ENCODE assay signal across 8 mouse cellular contexts in the genomic region with DNA sequence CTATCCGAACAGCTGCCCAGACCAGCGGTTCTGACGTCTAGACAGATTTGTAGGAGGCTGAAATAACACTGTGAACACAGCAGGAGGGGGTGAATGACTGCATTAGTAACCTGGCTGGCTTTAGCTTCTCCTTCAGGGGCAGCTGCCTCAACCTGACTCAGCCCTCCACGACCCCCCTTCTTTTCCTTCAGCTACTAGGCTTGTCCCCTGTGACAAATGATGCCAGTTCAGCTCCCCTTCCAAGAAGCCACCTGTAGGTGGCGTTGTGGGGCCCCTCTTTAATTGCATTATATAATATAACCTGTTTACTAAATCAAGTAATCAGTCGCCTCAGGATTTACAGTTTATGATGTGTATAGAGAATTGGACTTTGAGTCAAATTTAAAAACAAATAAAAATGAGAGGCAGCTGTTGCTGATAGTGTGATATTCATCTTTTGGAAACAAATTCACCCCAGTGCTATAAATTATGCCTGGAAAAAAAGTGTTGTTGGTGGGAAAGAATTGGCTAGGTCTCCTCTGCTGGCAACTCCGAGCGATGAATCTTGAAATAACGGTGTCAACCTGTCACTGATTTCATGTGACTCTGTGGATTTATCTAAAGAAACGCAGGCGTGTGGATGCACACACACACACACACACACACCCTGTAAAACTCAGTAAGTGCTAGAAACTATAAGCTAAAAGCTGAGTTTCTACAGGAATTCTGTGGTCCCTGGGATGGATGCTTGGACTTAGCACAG.
A peak's percentile ranks its signal among the peaks of the same experiment; 100 is the strongest.
DNase-seq lines count a peak whose midpoint lies in the region.

No protein-coding gene starts in this region.

- peak; percentile 36 to 57 for DNase-seq in gastrocnemius, adult 8-10 months (ENCODE audit: low spot score in 2 of 2)
- no peak for DNase-seq in gastrocnemius, postnatal 25 days
- peak; percentile 67 for DNase-seq in right cerebral cortex, adult 2 months (ENCODE audit: low spot score in 2 of 2)
- no peak for DNase-seq in right cerebral cortex, postnatal 25 days
- peak; percentile 59 for DNase-seq in embryo, embryonic 11 days
- peak; percentile 47 for DNase-seq in lung, postnatal 10 days
- no peak for DNase-seq in B cell, adult 2 months
- DNase-seq in thymus, postnatal 25 days = no peak

Comparison
In these comparisons a context has a peak if more than half of its experiments do, and no peak if none do; other contexts are left out.
1. DNase-seq: peak in gastrocnemius, adult 8-10 months (2 of 2), right cerebral cortex, adult 2 months (2 of 2), embryo, embryonic 11 days (single experiment) and lung, postnatal 10 days (single experiment); none in gastrocnemius, postnatal 25 days (single experiment), right cerebral cortex, postnatal 25 days (single experiment), B cell, adult 2 months (0 of 2) and thymus, postnatal 25 days (single experiment).